Mouse (Mus musculus): Measurements from ENCODE around the gene Srpk3.

DNA sequence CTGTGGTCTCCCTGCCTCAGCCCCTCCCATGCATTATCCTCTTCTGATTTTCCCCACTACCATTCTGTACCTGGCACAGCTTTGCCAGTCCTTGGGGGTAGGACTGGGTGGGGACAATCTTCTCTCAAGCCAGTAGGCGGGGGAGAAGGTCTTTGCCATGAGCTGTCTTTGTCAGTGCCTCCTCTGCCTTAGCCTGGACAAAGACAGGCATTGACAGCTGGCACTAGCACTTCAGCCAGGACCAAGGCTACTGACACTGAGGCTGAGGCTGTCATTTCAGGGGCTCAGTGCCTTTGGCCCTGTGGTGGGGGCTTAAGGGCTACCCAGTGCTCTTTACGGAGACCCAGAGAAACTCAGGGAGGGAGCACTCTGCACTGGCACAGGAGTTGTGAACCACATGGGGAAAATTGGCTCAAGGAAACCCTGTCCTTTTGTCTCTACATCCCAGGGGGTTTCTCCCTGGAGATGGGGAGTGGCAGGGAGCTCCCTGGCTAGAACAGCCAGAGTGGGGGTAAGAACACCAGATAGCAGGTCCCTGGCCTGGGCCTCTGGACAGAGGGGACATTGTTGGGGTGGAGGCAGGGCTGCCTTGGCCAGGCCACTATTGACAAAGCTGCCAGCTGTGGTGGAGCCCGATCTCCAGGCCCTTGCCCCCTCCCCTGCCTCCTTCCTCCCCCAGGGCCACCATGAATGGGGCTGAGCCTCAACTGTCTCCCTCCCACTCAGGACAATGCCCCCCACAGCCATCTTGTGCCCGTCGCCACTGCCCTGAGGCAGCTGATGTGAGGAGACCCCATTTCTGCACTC is 17.7 kb upstream of the Srpk3 start, which contains the start of gene Plxnb3:
- TF ChIP-seq CTCF (IDR thresholded peaks at IDR 0.05; ENCODE audit: low read depth), result no peak
- no peak for TF ChIP-seq EP300 (optimal IDR thresholded peaks at IDR 0.05)

All from stomach, postnatal 0 days (tissue).